Mouse (Mus musculus): ENCODE measurements at regions not wholly inside any gene's neighbourhood (a gene's known extent, or its start where the extent isn't known, plus 50 kb on each side); places are given as distances from the start of the nearest gene placed in this dataset.
"Not testable (repeated sequence)": the region's sequence is repeated elsewhere in the genome, so short reads cannot be mapped to it uniquely, and the experiment has no call there.

DNA sequence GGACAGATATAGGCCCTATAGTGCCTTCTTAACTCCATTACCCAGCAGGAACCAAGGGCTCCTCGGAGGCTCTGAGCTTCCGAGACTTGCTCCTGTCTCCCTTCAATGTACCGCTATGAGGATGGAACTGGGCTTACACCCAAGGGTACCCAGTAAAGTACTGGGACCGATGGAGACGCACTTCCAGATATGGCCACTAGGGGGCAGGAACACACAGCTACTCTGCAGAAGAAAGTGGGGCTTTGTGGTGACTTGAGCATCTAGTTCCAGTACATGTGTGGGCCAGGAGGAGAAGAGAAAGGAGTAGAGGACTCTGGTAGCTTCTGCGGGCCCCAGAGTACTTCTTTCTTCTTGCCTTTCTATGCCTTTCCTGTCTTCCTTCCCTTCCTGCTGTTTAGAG is 108.1 kb upstream of the Ywhaq start:
- H3K27me3 ChIP-seq (ENCODE audit: control insufficient read depth, insufficient read depth, insufficient read length); H3K4me3 ChIP-seq (ENCODE audit: insufficient read depth, poor library complexity, severe bottlenecking); H3ac ChIP-seq (ENCODE audit: control insufficient read depth, insufficient read length, low read depth); H3K79me2 ChIP-seq (ENCODE audit: control insufficient read depth, insufficient read depth); H3K36me3 ChIP-seq (ENCODE audit: control insufficient read depth, insufficient read depth); H3K79me3 ChIP-seq (ENCODE audit: low read depth): not testable (repeated sequence)

DNA sequence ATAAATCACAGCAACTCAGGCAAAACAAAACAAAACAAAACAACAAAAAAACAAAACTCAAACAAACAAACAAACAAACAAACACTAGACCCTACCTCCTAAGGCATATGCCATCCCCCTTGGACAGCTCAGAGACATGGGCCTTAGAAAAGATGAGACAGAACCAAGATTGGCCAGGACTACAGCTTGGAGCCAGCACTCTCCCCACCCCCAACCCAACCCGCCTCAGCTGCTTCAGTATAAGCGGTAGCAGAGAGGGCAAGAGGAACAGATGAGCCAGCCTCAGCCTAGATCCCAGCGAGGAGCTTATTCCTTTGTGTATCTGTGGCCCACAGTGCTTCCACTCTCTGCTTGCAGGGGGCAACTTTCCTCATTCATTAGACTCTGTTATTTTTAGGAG is 105.2 kb upstream of the Ywhaq start:
- Histone ChIP-seq H3K79me3 (ENCODE audit: low read depth) (no peaks in the 10 kb centered on the region), H3K79me2 (ENCODE audit: control insufficient read depth, insufficient read depth) (no peaks in the 10 kb centered on the region), H3K36me3 (ENCODE audit: control insufficient read depth, insufficient read depth) (no peaks in the 10 kb centered on the region), H3K4me3 (ENCODE audit: insufficient read depth, poor library complexity, severe bottlenecking) (no peak overlapping the region), H3ac (ENCODE audit: control insufficient read depth, insufficient read length, low read depth) (no peak overlapping the region), H3K27me3 (ENCODE audit: control insufficient read depth, insufficient read depth, insufficient read length) (no peaks in the 10 kb centered on the region)
- no peak for TF ChIP-seq CEBPB (IDR thresholded peaks at IDR 0.05; ENCODE audit: low read depth)
- TF ChIP-seq MYOD1 (IDR thresholded peaks at IDR 0.05; ENCODE audit: control insufficient read depth, insufficient read length, low read depth) = no peak
- no peak for TF ChIP-seq CTCF (IDR thresholded peaks at IDR 0.05; ENCODE audit: control insufficient read depth, insufficient read depth, insufficient read length)
- no peak for TF ChIP-seq MAX (IDR thresholded peaks at IDR 0.05)
- TF ChIP-seq USF1 (IDR thresholded peaks at IDR 0.05; ENCODE audit: low read depth) = no peak
- TF ChIP-seq MYOG (IDR thresholded peaks at IDR 0.05; ENCODE audit: control insufficient read depth, extremely low read depth, insufficient read length) = no peak
- TF ChIP-seq FOSL1 (IDR thresholded peaks at IDR 0.05; ENCODE audit: insufficient read depth, low read length, poor library complexity, severe bottlenecking) = no peak

DNA sequence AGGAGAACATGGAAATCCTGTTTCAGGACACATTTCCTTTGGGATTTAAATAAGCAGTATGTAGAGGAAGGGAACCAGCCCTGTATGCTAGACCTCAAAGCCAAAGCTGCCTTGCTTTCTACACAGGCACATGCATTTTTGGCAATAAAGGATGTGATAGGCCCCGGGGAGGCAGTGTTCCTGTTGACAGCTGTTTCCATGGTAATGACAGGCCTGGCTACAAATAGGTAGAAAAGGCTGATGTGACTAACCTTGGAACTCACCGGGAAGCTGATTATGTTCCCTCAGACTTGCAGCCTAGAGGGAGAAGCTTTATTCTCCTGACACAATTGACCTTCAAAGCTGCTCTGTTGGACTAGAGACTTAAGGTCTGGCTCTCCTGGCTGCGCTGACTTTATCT is 101.6 kb upstream of the Ywhaq start:
- H3ac ChIP-seq (ENCODE audit: control insufficient read depth, insufficient read length, low read depth) = no peak overlapping the region
- TF ChIP-seq USF1 (IDR thresholded peaks at IDR 0.05; ENCODE audit: low read depth) (no peak), MYOD1 (IDR thresholded peaks at IDR 0.05; ENCODE audit: control insufficient read depth, insufficient read length, low read depth) (no peak), MYOG (IDR thresholded peaks at IDR 0.05; ENCODE audit: control insufficient read depth, extremely low read depth, insufficient read length) (no peak), MAX (IDR thresholded peaks at IDR 0.05) (no peak), CTCF (IDR thresholded peaks at IDR 0.05; ENCODE audit: control insufficient read depth, insufficient read depth, insufficient read length) (no peak), CEBPB (IDR thresholded peaks at IDR 0.05; ENCODE audit: low read depth) (no peak), FOSL1 (IDR thresholded peaks at IDR 0.05; ENCODE audit: insufficient read depth, low read length, poor library complexity, severe bottlenecking) (no peak)
- H3K27me3 ChIP-seq (ENCODE audit: control insufficient read depth, insufficient read depth, insufficient read length) = no peaks in the 10 kb centered on the region
- H3K36me3 ChIP-seq (ENCODE audit: control insufficient read depth, insufficient read depth) = no peaks in the 10 kb centered on the region
- H3K79me2 ChIP-seq (ENCODE audit: control insufficient read depth, insufficient read depth) = no peaks in the 10 kb centered on the region
- no peaks in the 10 kb centered on the region for H3K79me3 ChIP-seq (ENCODE audit: low read depth)
- H3K4me3 ChIP-seq (ENCODE audit: insufficient read depth, poor library complexity, severe bottlenecking) = no peak overlapping the region

DNA sequence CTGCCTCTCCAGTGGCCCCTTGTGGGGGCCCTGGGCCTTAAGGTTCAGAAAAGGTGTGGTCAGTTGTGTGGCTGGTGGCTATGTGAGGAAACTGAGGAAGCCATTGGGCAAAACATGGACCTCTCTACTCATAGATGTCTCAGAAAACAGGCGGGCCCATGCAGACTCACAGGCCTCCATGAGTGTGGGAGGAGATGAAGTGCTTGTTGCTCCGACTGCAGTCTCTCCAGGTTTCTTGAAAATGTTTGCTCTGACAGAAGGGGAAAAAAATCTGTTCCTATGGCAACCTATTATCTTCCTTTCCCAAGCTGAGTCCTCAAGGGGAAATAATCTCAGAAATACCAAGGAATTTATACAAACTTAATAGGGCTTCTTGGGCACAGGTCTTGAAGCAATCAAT is 95.3 kb upstream of the Ywhaq start:
- H3K4me3 ChIP-seq (ENCODE audit: insufficient read depth, poor library complexity, severe bottlenecking) = no peak overlapping the region
- H3K79me3 ChIP-seq (ENCODE audit: low read depth) = no peaks in the 10 kb centered on the region
- no peak overlapping the region for H3ac ChIP-seq (ENCODE audit: control insufficient read depth, insufficient read length, low read depth)
- no peaks in the 10 kb centered on the region for H3K27me3 ChIP-seq (ENCODE audit: control insufficient read depth, insufficient read depth, insufficient read length)
- TF ChIP-seq CTCF (IDR thresholded peaks at IDR 0.05; ENCODE audit: control insufficient read depth, insufficient read depth, insufficient read length) (no peak), FOSL1 (IDR thresholded peaks at IDR 0.05; ENCODE audit: insufficient read depth, low read length, poor library complexity, severe bottlenecking) (no peak), CEBPB (IDR thresholded peaks at IDR 0.05; ENCODE audit: low read depth) (no peak), MYOD1 (IDR thresholded peaks at IDR 0.05; ENCODE audit: control insufficient read depth, insufficient read length, low read depth) (no peak), USF1 (IDR thresholded peaks at IDR 0.05; ENCODE audit: low read depth) (no peak), MAX (IDR thresholded peaks at IDR 0.05) (no peak), MYOG (IDR thresholded peaks at IDR 0.05; ENCODE audit: control insufficient read depth, extremely low read depth, insufficient read length) (no peak)
- no peaks in the 10 kb centered on the region for H3K79me2 ChIP-seq (ENCODE audit: control insufficient read depth, insufficient read depth)
- H3K36me3 ChIP-seq (ENCODE audit: control insufficient read depth, insufficient read depth) = no peaks in the 10 kb centered on the region

DNA sequence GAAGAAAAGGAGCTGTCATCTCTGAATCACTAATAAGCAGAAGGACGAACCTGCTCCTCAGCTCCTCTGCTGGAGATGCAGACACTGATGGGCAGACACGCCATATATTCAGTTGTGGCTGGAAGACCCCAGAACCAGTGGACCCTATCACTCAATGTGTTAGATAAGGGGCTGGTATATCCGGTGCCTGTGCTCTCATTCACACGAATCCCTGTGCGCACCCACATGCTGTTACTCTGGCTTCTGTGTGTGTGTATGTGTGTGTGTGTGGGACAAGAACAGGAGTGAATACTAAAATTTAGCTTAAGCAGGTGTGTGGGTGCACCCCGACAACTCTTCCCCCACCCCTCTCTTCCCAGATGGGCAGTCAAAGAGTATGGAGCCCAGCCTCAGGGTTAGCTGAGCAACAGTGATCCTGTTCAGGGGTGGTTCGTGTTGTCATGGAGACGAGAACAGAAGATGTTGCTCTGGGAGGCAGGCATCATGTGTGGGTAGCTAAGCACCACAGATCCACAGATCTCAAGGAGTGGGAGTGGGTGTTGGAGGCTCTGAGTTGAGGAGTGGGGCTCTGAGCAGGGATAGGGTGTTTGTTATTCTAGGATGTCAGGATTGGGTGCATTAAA is 93.7 kb upstream of the Ywhaq start:
- no peaks in the 10 kb centered on the region for H3K36me3 ChIP-seq (ENCODE audit: control insufficient read depth, insufficient read depth)
- no peaks in the 10 kb centered on the region for H3K79me2 ChIP-seq (ENCODE audit: control insufficient read depth, insufficient read depth)
- H3K79me3 ChIP-seq (ENCODE audit: low read depth) = no peaks in the 10 kb centered on the region
- no peak overlapping the region for H3K4me3 ChIP-seq (ENCODE audit: insufficient read depth, poor library complexity, severe bottlenecking)
- no peak overlapping the region for H3ac ChIP-seq (ENCODE audit: control insufficient read depth, insufficient read length, low read depth)
- TF ChIP-seq MYOD1 (IDR thresholded peaks at IDR 0.05; ENCODE audit: control insufficient read depth, insufficient read length, low read depth) (no peak), MYOG (IDR thresholded peaks at IDR 0.05; ENCODE audit: control insufficient read depth, extremely low read depth, insufficient read length) (no peak), CEBPB (IDR thresholded peaks at IDR 0.05; ENCODE audit: low read depth) (no peak), USF1 (IDR thresholded peaks at IDR 0.05; ENCODE audit: low read depth) (no peak), MAX (IDR thresholded peaks at IDR 0.05) (no peak), FOSL1 (IDR thresholded peaks at IDR 0.05; ENCODE audit: insufficient read depth, low read length, poor library complexity, severe bottlenecking) (no peak), CTCF (IDR thresholded peaks at IDR 0.05; ENCODE audit: control insufficient read depth, insufficient read depth, insufficient read length) (no peak)
- H3K27me3 ChIP-seq (ENCODE audit: control insufficient read depth, insufficient read depth, insufficient read length) = no peaks in the 10 kb centered on the region

DNA sequence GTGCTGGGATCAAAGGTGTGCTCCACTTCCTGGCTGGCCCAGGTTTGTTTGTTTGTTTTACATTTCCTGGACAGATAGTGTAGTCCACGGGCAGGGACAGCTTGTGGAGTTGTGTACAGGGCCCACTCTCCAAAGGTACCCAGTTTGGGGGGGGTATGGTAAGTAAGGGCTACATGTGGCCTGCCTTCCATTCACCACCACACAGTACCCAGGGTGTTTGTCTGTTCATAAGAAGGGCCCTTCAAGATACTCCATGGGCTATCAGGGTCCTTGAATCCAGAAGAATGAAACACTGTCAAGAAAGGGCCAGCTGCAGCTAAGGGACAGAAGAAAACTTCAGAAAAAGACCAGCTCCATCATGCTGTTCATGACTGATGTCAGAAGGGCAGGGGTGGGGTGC is 89.6 kb upstream of the Ywhaq start:
- no peaks in the 10 kb centered on the region for H3K79me2 ChIP-seq (ENCODE audit: control insufficient read depth, insufficient read depth)
- TF ChIP-seq CTCF (IDR thresholded peaks at IDR 0.05; ENCODE audit: control insufficient read depth, insufficient read depth, insufficient read length) (no peak), MAX (IDR thresholded peaks at IDR 0.05) (no peak), FOSL1 (IDR thresholded peaks at IDR 0.05; ENCODE audit: insufficient read depth, low read length, poor library complexity, severe bottlenecking) (no peak)
- no peak overlapping the region for H3K4me3 ChIP-seq (ENCODE audit: insufficient read depth, poor library complexity, severe bottlenecking)
- no peaks in the 10 kb centered on the region for H3K27me3 ChIP-seq (ENCODE audit: control insufficient read depth, insufficient read depth, insufficient read length)
- H3K79me3 ChIP-seq (ENCODE audit: low read depth) = no peaks in the 10 kb centered on the region
- no peaks in the 10 kb centered on the region for H3K36me3 ChIP-seq (ENCODE audit: control insufficient read depth, insufficient read depth)
- no peak overlapping the region for H3ac ChIP-seq (ENCODE audit: control insufficient read depth, insufficient read length, low read depth)

Measured in C2C12 (cell line).